Mouse (Mus musculus) left cerebral cortex, adult 9 months (tissue): ENCODE measurements around the gene Llph.

Source experiments
- DNase-seq, 2 experiments: peaks; one replicate each; pipeline ENCODE4 v3.0.0; 2022; ENCODE audit warnings: low spot score in 2 of 2

Gene Llph

GRCm38 (mm10) chr10:120279482-120280128 lies 52.7 kb downstream of the Llph start:
- no peak for DNase-seq

DNA sequence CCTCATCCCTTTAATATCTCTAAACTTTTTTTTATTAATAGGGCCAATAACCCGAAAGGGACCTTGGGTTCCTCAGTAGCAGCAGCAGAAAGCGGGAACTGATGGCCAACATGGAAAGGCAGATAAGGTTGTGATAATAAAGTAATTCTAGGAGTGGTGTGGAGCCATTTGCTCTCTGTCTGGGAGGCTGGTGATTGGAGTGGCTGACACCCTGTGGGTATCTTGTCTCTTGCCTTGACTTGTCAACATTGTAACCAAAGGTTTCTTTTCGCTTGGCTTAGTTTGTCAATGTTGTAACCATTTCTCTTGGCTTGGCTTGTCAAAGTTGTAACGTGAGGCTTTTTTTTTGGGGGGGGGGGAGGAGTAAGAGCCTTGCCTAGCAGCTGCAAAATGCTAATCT lies 53.5 kb downstream of the Llph start:
- no peak for DNase-seq

- no peak for DNase-seq
Observed at GRCm38 (mm10) chr10:120281700-120282099, 54.8 kb downstream of the Llph start.
